Mouse (Mus musculus): ENCODE results near the gene Gas6. TPM values are rescaled to one million over a fixed set of nuclear protein-coding genes. Genes with fewer than 3 reads are reported as not detected.

The Gas6 gene
- polyA plus RNA-seq, 1 experiment from 2014 or later: 17.7 TPM

GRCm38 (mm10) chr8:13419111-13419639, 75.1 kb downstream of the Gas6 start:
- Histone ChIP-seq H3K27ac (replicated peaks; ENCODE audit: low read depth, low read length) (no peak overlapping the region), H3K36me3 (ENCODE audit: control insufficient read depth, insufficient read depth, low read length) (no peaks in the 10 kb centered on the region), H3K4me1 (ENCODE audit: control insufficient read depth, insufficient read depth, low read length) (no peaks in the 10 kb centered on the region), H3K4me3 (replicated peaks; ENCODE audit: low read depth, low read length) (no peak overlapping the region), H3K9me3 (ENCODE audit: control insufficient read depth, low read length) (no peaks in the 10 kb centered on the region), H3K4me2 (ENCODE audit: low read length) (no peak overlapping the region), H3K9ac (replicated peaks; ENCODE audit: low read length) (no peak overlapping the region), H3K27me3 (ENCODE audit: control insufficient read depth, insufficient read depth, low read length) (no peaks in the 10 kb centered on the region)
- DNase-seq (no peak), ATAC-seq (ENCODE audit: low FRiP score, low TSS enrichment) (no peak)
- WGBS: 73% methylated on average over 2 of the region's 2 CpGs

DNA sequence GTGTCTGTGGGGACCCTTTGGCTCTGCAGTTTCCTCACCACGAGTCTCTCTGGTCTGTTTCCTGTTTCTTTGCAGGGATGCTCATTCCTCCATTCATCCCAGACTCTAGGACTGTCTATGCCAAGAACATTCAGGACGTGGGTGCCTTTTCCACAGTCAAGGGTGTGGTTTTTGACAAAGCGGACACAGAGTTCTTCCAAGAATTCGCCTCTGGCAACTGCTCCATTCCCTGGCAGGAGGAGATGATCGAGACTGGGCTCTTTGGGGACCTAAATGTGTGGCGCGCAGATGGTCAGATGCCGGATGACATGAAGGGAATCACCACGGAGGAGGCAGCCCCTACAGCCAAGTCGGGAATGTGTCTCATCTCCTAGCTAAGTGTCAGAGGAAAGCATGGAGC, 78.4 kb downstream of the Gas6 start:
- no peak for DNase-seq
- no peaks in the 10 kb centered on the region for H3K27me3 ChIP-seq (ENCODE audit: control insufficient read depth, insufficient read depth, low read length)

More for the DNA sequence above, 78.4 kb downstream of the Gas6 start:
- WGBS: 82% methylated on average over 10 of the region's 10 CpGs
- Histone ChIP-seq H3K9me3 (ENCODE audit: control insufficient read depth, low read length) (no peaks in the 10 kb centered on the region), H3K9ac (replicated peaks; ENCODE audit: low read length) (no peak overlapping the region), H3K4me2 (ENCODE audit: low read length) (no peak overlapping the region), H3K36me3 (ENCODE audit: control insufficient read depth, insufficient read depth, low read length) (no peaks in the 10 kb centered on the region), H3K4me3 (replicated peaks; ENCODE audit: low read depth, low read length) (no peak overlapping the region), H3K27ac (replicated peaks; ENCODE audit: low read depth, low read length) (no peak overlapping the region), H3K4me1 (ENCODE audit: control insufficient read depth, insufficient read depth, low read length) (no peaks in the 10 kb centered on the region)
- no peak for ATAC-seq (ENCODE audit: low FRiP score, low TSS enrichment)

Other genes with a start within 250 kb of the Gas6 start
- gene Adprhl1, start 240.3 kb downstream of the Gas6 start, polyA plus RNA-seq (2014; fragmentation: Nextera tagmentation; extraction: Ambion mirVana): not detected in 2 replicates
- gene Dcun1d2, start 206.4 kb downstream of the Gas6 start, polyA plus RNA-seq (2014; fragmentation: Nextera tagmentation; extraction: Ambion mirVana): 29.4 and 35.5 TPM in 2 replicates
- 34.6 and 39.0 TPM in 2 replicates for gene Tmco3, start 206.3 kb downstream of the Gas6 start, polyA plus RNA-seq (2014; fragmentation: Nextera tagmentation; extraction: Ambion mirVana)
- gene Tfdp1, start 155.7 kb downstream of the Gas6 start, polyA plus RNA-seq (2014; fragmentation: Nextera tagmentation; extraction: Ambion mirVana): 77.9 and 112 TPM in 2 replicates
- gene Atp4b, start 97.7 kb downstream of the Gas6 start, polyA plus RNA-seq (2014; fragmentation: Nextera tagmentation; extraction: Ambion mirVana): not detected in 2 replicates
- gene Grk1, start 89.4 kb downstream of the Gas6 start, polyA plus RNA-seq (2014; fragmentation: Nextera tagmentation; extraction: Ambion mirVana): not detected in 2 replicates
- gene Tmem255b, start 59.3 kb downstream of the Gas6 start, polyA plus RNA-seq (2014; fragmentation: Nextera tagmentation; extraction: Ambion mirVana): 0.29 TPM in 1 of 2 replicates, not detected in the other
- not detected in 2 replicates for gene 1700029H14Rik, start 68.0 kb upstream of the Gas6 start, polyA plus RNA-seq (2014; fragmentation: Nextera tagmentation; extraction: Ambion mirVana)
- 18.4 and 26.0 TPM in 2 replicates for gene Rasa3, start 183.1 kb upstream of the Gas6 start, polyA plus RNA-seq (2014; fragmentation: Nextera tagmentation; extraction: Ambion mirVana)
- gene Cfap97d2, start 211.4 kb upstream of the Gas6 start, polyA plus RNA-seq (2014; fragmentation: Nextera tagmentation; extraction: Ambion mirVana): 1.6 and 2.2 TPM in 2 replicates